Mouse (Mus musculus): ENCODE measurements at regions not wholly inside any gene's neighbourhood (a gene's known extent, or its start where the extent isn't known, plus 50 kb on each side); places are given as distances from the start of the nearest gene placed in this dataset.

GRCm38 (mm10) chr15:63724543-63725186 lies 120.3 kb downstream of the Gsdmc2 start:
- Histone ChIP-seq H3K4me3 (no peak overlapping the region), H3K9me3 (replicated peaks) (no peaks in the 10 kb centered on the region), H3K36me3 (no peaks in the 10 kb centered on the region), H3K4me1 (peaks cover 20% of the 10 kb centered on the region), H3K27me3 (ENCODE audit: low read depth, poor library complexity, severe bottlenecking) (no peaks in the 10 kb centered on the region), H3K27ac (no peak overlapping the region)
- 95% methylated on average over 5 of the region's 5 CpGs for WGBS
- no peak for DNase-seq (ENCODE audit: low spot score)

GRCm38 (mm10) chr15:63722991-63723390 lies 122.0 kb downstream of the Gsdmc2 start:
- peak; percentile 32 for DNase-seq (ENCODE audit: low spot score)
- H3K36me3 ChIP-seq: no peaks in the 10 kb centered on the region
- no peaks in the 10 kb centered on the region for H3K9me3 ChIP-seq (replicated peaks)
- H3K4me3 ChIP-seq: no peak overlapping the region
- no peak overlapping the region for H3K27ac ChIP-seq
- peaks cover 20% of the 10 kb centered on the region for H3K4me1 ChIP-seq
- 68% methylated on average over 9 of the region's 9 CpGs for WGBS
- H3K27me3 ChIP-seq (ENCODE audit: low read depth, poor library complexity, severe bottlenecking): no peaks in the 10 kb centered on the region

- no peaks in the 10 kb centered on the region for H3K36me3 ChIP-seq
- H3K4me1 ChIP-seq: peaks cover 15% of the 10 kb centered on the region
- H3K27ac ChIP-seq: no peak overlapping the region
- H3K27me3 ChIP-seq (ENCODE audit: low read depth, poor library complexity, severe bottlenecking): no peaks in the 10 kb centered on the region
- DNase-seq (ENCODE audit: low spot score): peak; percentile 66
- H3K9me3 ChIP-seq (replicated peaks): no peaks in the 10 kb centered on the region
- no peak overlapping the region for H3K4me3 ChIP-seq
- 62% methylated on average over 3 of the region's 3 CpGs for WGBS
Observed at GRCm38 (mm10) chr15:63721669-63722357, 123.2 kb downstream of the Gsdmc2 start.

GRCm38 (mm10) chr15:63717812-63718211 lies 127.2 kb downstream of the Gsdmc2 start:
- Histone ChIP-seq H3K27me3 (ENCODE audit: low read depth, poor library complexity, severe bottlenecking) (no peaks in the 10 kb centered on the region), H3K36me3 (no peaks in the 10 kb centered on the region), H3K4me3 (no peak overlapping the region), H3K27ac (no peak overlapping the region), H3K4me1 (peaks cover 14% of the 10 kb centered on the region), H3K9me3 (replicated peaks) (no peaks in the 10 kb centered on the region)
- DNase-seq (ENCODE audit: low spot score): peak; percentile 28
- WGBS: 86% methylated on average over 8 of the region's 8 CpGs

- Histone ChIP-seq H3K9me3 (replicated peaks) (no peaks in the 10 kb centered on the region), H3K27ac (peak overlapping the region; percentile 71), H3K36me3 (no peaks in the 10 kb centered on the region), H3K4me1 (peaks cover 10% of the 10 kb centered on the region), H3K27me3 (ENCODE audit: low read depth, poor library complexity, severe bottlenecking) (no peaks in the 10 kb centered on the region), H3K4me3 (no peak overlapping the region)
- no peak for DNase-seq (ENCODE audit: low spot score)
- 26% methylated on average over 3 of the region's 3 CpGs for WGBS
Observed at GRCm38 (mm10) chr15:63713697-63714096, 131.3 kb downstream of the Gsdmc2 start.

GRCm38 (mm10) chr15:63710381-63710780 lies 134.6 kb downstream of the Gsdmc2 start:
- Histone ChIP-seq H3K36me3 (no peaks in the 10 kb centered on the region), H3K27me3 (ENCODE audit: low read depth, poor library complexity, severe bottlenecking) (no peaks in the 10 kb centered on the region), H3K27ac (no peak overlapping the region), H3K4me3 (no peak overlapping the region), H3K4me1 (peaks cover 10% of the 10 kb centered on the region), H3K9me3 (replicated peaks) (no peaks in the 10 kb centered on the region)
- WGBS: 57% methylated on average over 5 of the region's 5 CpGs
- DNase-seq (ENCODE audit: low spot score): no peak

- H3K27ac ChIP-seq: no peak overlapping the region
- no peak overlapping the region for H3K4me3 ChIP-seq
- no peaks in the 10 kb centered on the region for H3K36me3 ChIP-seq
- H3K27me3 ChIP-seq (ENCODE audit: low read depth, poor library complexity, severe bottlenecking): no peaks in the 10 kb centered on the region
- H3K9me3 ChIP-seq (replicated peaks): no peaks in the 10 kb centered on the region
- DNase-seq (ENCODE audit: low spot score): peak; percentile 9
- 96% methylated on average over 4 of the region's 4 CpGs for WGBS
- H3K4me1 ChIP-seq: peaks cover 10% of the 10 kb centered on the region
Observed at GRCm38 (mm10) chr15:63709270-63709933, 135.6 kb downstream of the Gsdmc2 start.

GRCm38 (mm10) chr15:63704636-63705035 lies 140.3 kb downstream of the Gsdmc2 start:
- DNase-seq (ENCODE audit: low spot score): no peak
- no peaks in the 10 kb centered on the region for H3K9me3 ChIP-seq (replicated peaks)
- no peak overlapping the region for H3K4me3 ChIP-seq
- no peaks in the 10 kb centered on the region for H3K4me1 ChIP-seq
- no peak overlapping the region for H3K27ac ChIP-seq
- no peaks in the 10 kb centered on the region for H3K27me3 ChIP-seq (ENCODE audit: low read depth, poor library complexity, severe bottlenecking)
- WGBS: 89% methylated on average over 8 of the region's 8 CpGs
- H3K36me3 ChIP-seq: no peaks in the 10 kb centered on the region

- no peak overlapping the region for H3K27ac ChIP-seq
Observed at GRCm38 (mm10) chr15:63697831-63698230, 147.1 kb downstream of the Gsdmc2 start.

GRCm38 (mm10) chr15:63694150-63694549 lies 150.8 kb downstream of the Gsdmc2 start:
- WGBS: 91% methylated on average over 3 of the region's 3 CpGs
- no peak for DNase-seq (ENCODE audit: low spot score)
- Histone ChIP-seq H3K4me3 (no peak overlapping the region), H3K4me1 (no peaks in the 10 kb centered on the region), H3K36me3 (no peaks in the 10 kb centered on the region), H3K27ac (no peak overlapping the region), H3K9me3 (replicated peaks) (no peaks in the 10 kb centered on the region), H3K27me3 (ENCODE audit: low read depth, poor library complexity, severe bottlenecking) (no peaks in the 10 kb centered on the region)

More at GRCm38 (mm10) chr15:63697831-63698230, 147.1 kb downstream of the Gsdmc2 start:
- 96% methylated on average over 10 of the region's 10 CpGs for WGBS
- DNase-seq (ENCODE audit: low spot score): no peak
- no peaks in the 10 kb centered on the region for H3K9me3 ChIP-seq (replicated peaks)
- no peaks in the 10 kb centered on the region for H3K36me3 ChIP-seq
- H3K4me1 ChIP-seq: no peaks in the 10 kb centered on the region
- no peak overlapping the region for H3K4me3 ChIP-seq
- no peaks in the 10 kb centered on the region for H3K27me3 ChIP-seq (ENCODE audit: low read depth, poor library complexity, severe bottlenecking)

- Histone ChIP-seq H3K9me3 (replicated peaks) (no peaks in the 10 kb centered on the region), H3K27me3 (ENCODE audit: low read depth, poor library complexity, severe bottlenecking) (no peaks in the 10 kb centered on the region), H3K36me3 (no peaks in the 10 kb centered on the region), H3K4me3 (no peak overlapping the region), H3K4me1 (no peaks in the 10 kb centered on the region), H3K27ac (no peak overlapping the region)
- no peak for DNase-seq (ENCODE audit: low spot score)
- 92% methylated on average over 2 of the region's 2 CpGs for WGBS
Observed at GRCm38 (mm10) chr15:63693561-63693960, 151.4 kb downstream of the Gsdmc2 start.

GRCm38 (mm10) chr15:63692491-63693295 lies 152.3 kb downstream of the Gsdmc2 start:
- Histone ChIP-seq H3K4me1 (no peaks in the 10 kb centered on the region), H3K27ac (no peak overlapping the region), H3K9me3 (replicated peaks) (no peaks in the 10 kb centered on the region), H3K4me3 (no peak overlapping the region), H3K36me3 (no peaks in the 10 kb centered on the region), H3K27me3 (ENCODE audit: low read depth, poor library complexity, severe bottlenecking) (no peaks in the 10 kb centered on the region)
- no peak for DNase-seq (ENCODE audit: low spot score)
- 67% methylated on average over 9 of the region's 9 CpGs for WGBS

All from limb, embryonic 10.5 days (tissue).